Mouse (Mus musculus) myocyte (in vitro differentiated cells): ENCODE measurements around the gene Gstk1. TPM values are rescaled to one million over a fixed set of nuclear protein-coding genes. Genes with fewer than 3 reads are reported as not detected.

Source experiments
- H3K27me3 ChIP-seq: one replicate; pipeline ENCODE4 v1.6.1; 2011; ENCODE audit not compliant: control insufficient read depth, insufficient read depth, insufficient read length
- H3K36me3 ChIP-seq: one replicate; pipeline ENCODE4 v1.6.1; 2011; ENCODE audit not compliant: control insufficient read depth, insufficient read depth
- H3K4me2 ChIP-seq: one replicate; pipeline ENCODE4 v1.6.1; 2011; ENCODE audit warnings: low read depth, control low read depth
- H3K4me3 ChIP-seq: one replicate; pipeline ENCODE4 v1.5.1; 2011; ENCODE audit warnings: mild to moderate bottlenecking, control low read depth, moderate library complexity
- H3K79me2 ChIP-seq: one replicate; pipeline ENCODE4 v1.6.1; 2011; ENCODE audit not compliant: control insufficient read depth, insufficient read depth
- H3ac ChIP-seq: one replicate; pipeline ENCODE4 v1.6.1; 2011; ENCODE audit not compliant: control insufficient read depth, insufficient read length
- CEBPB ChIP-seq: IDR thresholded peaks from 2 replicates; pipeline ENCODE4 v1.6.1; 2011; ENCODE audit warnings: mild to moderate bottlenecking, moderate library complexity; ENCODE audit not compliant: poor library complexity, insufficient read depth, severe bottlenecking
- E2F4 ChIP-seq: IDR thresholded peaks from one replicate; pipeline ENCODE4 v1.6.1; 2011; ENCODE audit warnings: mild to moderate bottlenecking, control low read depth, moderate library complexity; ENCODE audit not compliant: insufficient read depth
- MAX ChIP-seq: IDR thresholded peaks from one replicate; pipeline ENCODE4 v1.6.1; 2011; ENCODE audit warnings: low read depth, mild to moderate bottlenecking, control low read depth
- MYOD1 ChIP-seq, 3 experiments: IDR thresholded peaks; one replicate each; pipeline ENCODE4 v1.6.1; 2011; ENCODE audit warnings: control low read depth in 2 of 3, low read depth in 2 of 3, mild to moderate bottlenecking in 2 of 3, moderate library complexity in 1 of 3; ENCODE audit not compliant: insufficient read length in 2 of 3, control insufficient read depth in 1 of 3
- MYOG ChIP-seq, 3 experiments: IDR thresholded peaks; one replicate each; pipeline ENCODE4 v1.6.1; 2011; ENCODE audit warnings: control low read depth in 2 of 3, low read depth in 2 of 3, mild to moderate bottlenecking in 2 of 3; ENCODE audit not compliant: insufficient read length in 2 of 3, control insufficient read depth in 1 of 3, insufficient read depth in 1 of 3
- POLR2A ChIP-seq: IDR thresholded peaks from one replicate; pipeline ENCODE4 v1.6.1; 2011; ENCODE audit warnings: low read depth, mild to moderate bottlenecking, control low read depth, moderate library complexity; ENCODE audit not compliant: insufficient read length
- POLR2AphosphoS2 ChIP-seq: IDR thresholded peaks from one replicate; pipeline ENCODE4 v1.6.1; 2011; ENCODE audit warnings: low read depth, control low read depth; ENCODE audit not compliant: insufficient read length
- REST ChIP-seq: IDR thresholded peaks from one replicate; pipeline ENCODE4 v1.6.1; 2011; ENCODE audit warnings: mild to moderate bottlenecking, control low read depth, moderate library complexity; ENCODE audit not compliant: insufficient read depth, insufficient read length
- SRF ChIP-seq: IDR thresholded peaks from one replicate; pipeline ENCODE4 v1.6.1; 2011; ENCODE audit warnings: low read depth; ENCODE audit not compliant: control insufficient read depth, insufficient read length
- TCF12 ChIP-seq: IDR thresholded peaks from one replicate; pipeline ENCODE4 v1.6.1; 2011; ENCODE audit warnings: mild to moderate bottlenecking, control low read depth; ENCODE audit not compliant: poor library complexity, insufficient read depth, severe bottlenecking
- TCF3 ChIP-seq: IDR thresholded peaks from one replicate; pipeline ENCODE4 v1.6.1; 2011; ENCODE audit warnings: low read depth, control low read depth; ENCODE audit not compliant: insufficient read length
- USF1 ChIP-seq: IDR thresholded peaks from one replicate; pipeline ENCODE4 v1.6.1; 2011; ENCODE audit warnings: low read depth, mild to moderate bottlenecking, control low read depth, moderate library complexity
- polyA plus RNA-seq: library from polyadenylated mRNA; unstranded; fragments of >200 nt; fragmentation: generic; extraction: Trizol; gene quantifications from one replicate; pipeline ENCODE4 v1.2.1, GENCODE M21; 2012; ENCODE audit warnings: missing spikeins

Gstk1 gene
- polyA plus RNA-seq, 1 experiment = 0.53 TPM

- H3K27me3 ChIP-seq = no peaks in the 10 kb centered on the region
- H3K36me3 ChIP-seq = no peaks in the 10 kb centered on the region
- no peak overlapping the region for H3K4me2 ChIP-seq
- TF ChIP-seq REST = no peak
- TF ChIP-seq CEBPB = no peak
- TF ChIP-seq SRF = no peak
- TF ChIP-seq MAX = no peak
- no peak for TF ChIP-seq USF1
- no peak for TF ChIP-seq MYOD1 (IDR thresholded peaks at IDR 0.05; ENCODE audit: control insufficient read depth in 1 of 3, insufficient read length in 2 of 3, low read depth in 2 of 3)
- no peak for TF ChIP-seq TCF3
- TF ChIP-seq MYOG (IDR thresholded peaks at IDR 0.05; ENCODE audit: control insufficient read depth in 1 of 3, insufficient read depth in 1 of 3, insufficient read length in 2 of 3, low read depth in 2 of 3) = no peak
- no peak for TF ChIP-seq POLR2A
- TF ChIP-seq E2F4 = no peak
- TF ChIP-seq TCF12 = no peak
- TF ChIP-seq POLR2AphosphoS2 = no peak
- no peaks in the 10 kb centered on the region for H3K79me2 ChIP-seq
- H3K4me3 ChIP-seq = no peak overlapping the region
- H3ac ChIP-seq = no peak overlapping the region
Measured at GRCm38 (mm10) chr6:42237276-42237805, 8.4 kb upstream of the Gstk1 start.

GRCm38 (mm10) chr6:42241311-42242045 is 4.3 kb upstream of the Gstk1 start:
- Histone ChIP-seq H3K4me2 (peak overlapping the region; percentile 24), H3K79me2 (no peaks in the 10 kb centered on the region), H3K36me3 (no peaks in the 10 kb centered on the region), H3K4me3 (no peak overlapping the region), H3ac (no peak overlapping the region), H3K27me3 (no peaks in the 10 kb centered on the region)
- TF ChIP-seq POLR2A = no peak
- no peak for TF ChIP-seq MAX
- TF ChIP-seq E2F4 = no peak

- no peak overlapping the region for H3K4me3 ChIP-seq
- H3ac ChIP-seq = no peak overlapping the region
- H3K36me3 ChIP-seq = no peaks in the 10 kb centered on the region
- H3K27me3 ChIP-seq = no peaks in the 10 kb centered on the region
- no peak overlapping the region for H3K4me2 ChIP-seq
- TF ChIP-seq POLR2A (no peak), USF1 (no peak), E2F4 (no peak)
- H3K79me2 ChIP-seq = no peaks in the 10 kb centered on the region
Measured at GRCm38 (mm10) chr6:42247173-42247572, 1.4 kb downstream of the Gstk1 start.

- Histone ChIP-seq H3K79me2 (no peaks in the 10 kb centered on the region), H3ac (no peak overlapping the region), H3K4me3 (no peak overlapping the region), H3K27me3 (no peaks in the 10 kb centered on the region), H3K36me3 (no peaks in the 10 kb centered on the region), H3K4me2 (no peak overlapping the region)
- TF ChIP-seq MYOD1 (IDR thresholded peaks at IDR 0.05; ENCODE audit: control insufficient read depth in 1 of 3, insufficient read length in 2 of 3, low read depth in 2 of 3) = no peak
- no peak for TF ChIP-seq TCF3
- TF ChIP-seq CEBPB = no peak
- TF ChIP-seq E2F4 = no peak
- no peak for TF ChIP-seq MAX
- TF ChIP-seq TCF12 = no peak
- no peak for TF ChIP-seq POLR2AphosphoS2
- TF ChIP-seq SRF = no peak
Measured at GRCm38 (mm10) chr6:42247981-42248380, 2.2 kb downstream of the Gstk1 start.

- Histone ChIP-seq H3K36me3 (no peaks in the 10 kb centered on the region), H3K4me3 (no peak overlapping the region), H3K4me2 (no peak overlapping the region), H3K79me2 (no peaks in the 10 kb centered on the region), H3K27me3 (no peaks in the 10 kb centered on the region), H3ac (no peak overlapping the region)
- no peak for TF ChIP-seq POLR2A
- no peak for TF ChIP-seq USF1
- no peak for TF ChIP-seq TCF12
- TF ChIP-seq SRF = no peak
Measured at GRCm38 (mm10) chr6:42251791-42252190, 6.1 kb downstream of the Gstk1 start.
